Mouse (Mus musculus): ENCODE data around the gene Sptb. TPM values are rescaled to one million over a fixed set of nuclear protein-coding genes. Genes with fewer than 3 reads are reported as not detected.

The Sptb gene
- polyA plus RNA-seq, 1 experiment from 2014 or later: 2.5 TPM

- H3K4me3 ChIP-seq: peak overlapping the region; percentile 25
- ATAC-seq (ENCODE audit: low FRiP score): no peak
- H3K36me3 ChIP-seq: no peaks in the 10 kb centered on the region
- peak overlapping the region; percentile 51 for H3K4me2 ChIP-seq
- H3K27ac ChIP-seq: 0 out of 2 replicates have a peak overlapping the region, but pooled peaks have one; percentile 36
- WGBS: 6% methylated on average over 28 of the region's 28 CpGs
- peak overlapping the region; percentile 51; the same call in 1 of the 2 replicates for H3K9ac ChIP-seq
- no peaks in the 10 kb centered on the region for H3K9me3 ChIP-seq
- H3K27me3 ChIP-seq: peaks cover 41% of the 10 kb centered on the region
- H3K4me1 ChIP-seq (replicated peaks): peaks cover 21% of the 10 kb centered on the region
Observed at GRCm38 (mm10) chr12:76546383-76547276, 163.7 kb downstream of the Sptb start.

GRCm38 (mm10) chr12:76545786-76546370 lies 164.5 kb downstream of the Sptb start:
- H3K27ac ChIP-seq: no peak overlapping the region
- WGBS: 56% methylated on average over 15 of the region's 15 CpGs

GRCm38 (mm10) chr12:76541879-76542278 lies 168.5 kb downstream of the Sptb start:
- Histone ChIP-seq H3K9me3 (no peaks in the 10 kb centered on the region), H3K27ac (no peak overlapping the region), H3K27me3 (peaks cover 24% of the 10 kb centered on the region), H3K4me3 (no peak overlapping the region), H3K4me2 (no peak overlapping the region), H3K9ac (no peak overlapping the region), H3K36me3 (no peaks in the 10 kb centered on the region), H3K4me1 (replicated peaks) (peaks cover 7% of the 10 kb centered on the region)
- WGBS: 76% methylated on average over 6 of the region's 6 CpGs
- no peak for ATAC-seq (ENCODE audit: low FRiP score)

More at GRCm38 (mm10) chr12:76545786-76546370, 164.5 kb downstream of the Sptb start:
- H3K9me3 ChIP-seq: no peaks in the 10 kb centered on the region
- H3K4me3 ChIP-seq: no peak overlapping the region
- peaks cover 21% of the 10 kb centered on the region for H3K4me1 ChIP-seq (replicated peaks)
- no peak for ATAC-seq (ENCODE audit: low FRiP score)
- no peaks in the 10 kb centered on the region for H3K36me3 ChIP-seq
- no peak overlapping the region; the same call in 1 of the 2 replicates for H3K4me2 ChIP-seq
- no peak overlapping the region for H3K9ac ChIP-seq
- peaks cover 41% of the 10 kb centered on the region for H3K27me3 ChIP-seq

DNA sequence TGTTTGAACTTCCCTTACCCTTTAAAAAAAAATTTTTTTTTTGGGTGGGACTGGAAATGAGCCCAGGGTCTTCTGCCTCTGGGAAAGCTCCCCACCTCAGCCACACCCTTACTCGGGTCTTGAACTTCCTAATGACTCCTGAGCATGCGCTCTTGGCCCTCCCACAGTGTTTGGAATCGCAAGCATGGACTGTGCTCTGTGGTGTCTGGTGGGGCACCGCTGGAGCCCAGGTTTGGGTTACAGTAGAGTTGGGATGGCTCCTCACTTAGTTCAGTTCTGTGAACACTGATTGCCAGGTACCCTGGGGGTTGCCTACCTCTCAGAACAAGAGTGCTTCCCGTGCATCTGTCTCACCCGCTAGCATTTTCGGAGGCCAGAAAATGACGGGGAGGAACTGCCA lies 168.9 kb downstream of the Sptb start:
- H3K9me3 ChIP-seq: no peaks in the 10 kb centered on the region
- no peak overlapping the region for H3K27ac ChIP-seq
- no peak for ATAC-seq (ENCODE audit: low FRiP score)
- peaks cover 3% of the 10 kb centered on the region for H3K4me1 ChIP-seq (replicated peaks)
- H3K36me3 ChIP-seq: no peaks in the 10 kb centered on the region
- H3K4me2 ChIP-seq: no peak overlapping the region
- WGBS: 37% methylated on average over 8 of the region's 8 CpGs
- no peak overlapping the region for H3K9ac ChIP-seq
- H3K4me3 ChIP-seq: no peak overlapping the region
- H3K27me3 ChIP-seq: peaks cover 24% of the 10 kb centered on the region

GRCm38 (mm10) chr12:76540701-76541221 lies 169.6 kb downstream of the Sptb start:
- no peaks in the 10 kb centered on the region for H3K36me3 ChIP-seq
- no peak overlapping the region for H3K4me3 ChIP-seq
- no peaks in the 10 kb centered on the region for H3K4me1 ChIP-seq (replicated peaks)
- ATAC-seq (ENCODE audit: low FRiP score): no peak
- no peak overlapping the region for H3K9ac ChIP-seq
- no peaks in the 10 kb centered on the region for H3K9me3 ChIP-seq
- peaks cover 26% of the 10 kb centered on the region for H3K27me3 ChIP-seq
- 82% methylated on average over 10 of the region's 10 CpGs for WGBS
- H3K27ac ChIP-seq: no peak overlapping the region
- no peak overlapping the region for H3K4me2 ChIP-seq

GRCm38 (mm10) chr12:76540169-76540568 lies 170.2 kb downstream of the Sptb start:
- Histone ChIP-seq H3K9me3 (no peaks in the 10 kb centered on the region), H3K27me3 (peaks cover 26% of the 10 kb centered on the region), H3K4me2 (no peak overlapping the region), H3K27ac (no peak overlapping the region), H3K9ac (no peak overlapping the region), H3K36me3 (no peaks in the 10 kb centered on the region), H3K4me1 (replicated peaks) (no peaks in the 10 kb centered on the region), H3K4me3 (no peak overlapping the region)
- no peak for ATAC-seq (ENCODE audit: low FRiP score)
- 88% methylated on average over 3 of the region's 3 CpGs for WGBS

DNA sequence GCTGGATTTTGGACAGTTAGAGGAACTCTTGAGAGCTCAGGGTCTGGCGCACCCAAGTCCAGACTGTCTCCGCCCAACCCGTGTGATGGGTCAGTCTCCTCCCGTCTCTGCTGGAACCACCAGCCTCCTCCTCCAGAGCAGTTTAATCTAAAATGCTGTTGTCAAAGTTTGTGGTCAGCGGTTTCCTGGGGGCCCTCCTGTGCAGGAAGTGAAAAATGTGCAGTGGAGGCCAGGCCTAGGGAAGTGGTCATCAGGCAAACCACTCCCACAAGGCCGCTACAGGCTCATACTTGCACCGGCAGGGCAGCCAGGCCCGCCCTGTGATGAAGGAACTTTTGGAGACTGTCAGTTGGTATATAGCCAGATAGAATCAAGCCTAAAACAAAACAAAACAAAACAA lies 172.9 kb downstream of the Sptb start:
- no peak overlapping the region for H3K27ac ChIP-seq
- H3K9ac ChIP-seq: no peak overlapping the region
- no peaks in the 10 kb centered on the region for H3K36me3 ChIP-seq
- no peak overlapping the region for H3K4me3 ChIP-seq
- H3K4me2 ChIP-seq: no peak overlapping the region
- H3K27me3 ChIP-seq: peaks cover 49% of the 10 kb centered on the region
- WGBS: 90% methylated on average over 8 of the region's 8 CpGs
- H3K9me3 ChIP-seq: no peaks in the 10 kb centered on the region
- ATAC-seq (ENCODE audit: low FRiP score): no peak
- H3K4me1 ChIP-seq (replicated peaks): peaks cover 24% of the 10 kb centered on the region

DNA sequence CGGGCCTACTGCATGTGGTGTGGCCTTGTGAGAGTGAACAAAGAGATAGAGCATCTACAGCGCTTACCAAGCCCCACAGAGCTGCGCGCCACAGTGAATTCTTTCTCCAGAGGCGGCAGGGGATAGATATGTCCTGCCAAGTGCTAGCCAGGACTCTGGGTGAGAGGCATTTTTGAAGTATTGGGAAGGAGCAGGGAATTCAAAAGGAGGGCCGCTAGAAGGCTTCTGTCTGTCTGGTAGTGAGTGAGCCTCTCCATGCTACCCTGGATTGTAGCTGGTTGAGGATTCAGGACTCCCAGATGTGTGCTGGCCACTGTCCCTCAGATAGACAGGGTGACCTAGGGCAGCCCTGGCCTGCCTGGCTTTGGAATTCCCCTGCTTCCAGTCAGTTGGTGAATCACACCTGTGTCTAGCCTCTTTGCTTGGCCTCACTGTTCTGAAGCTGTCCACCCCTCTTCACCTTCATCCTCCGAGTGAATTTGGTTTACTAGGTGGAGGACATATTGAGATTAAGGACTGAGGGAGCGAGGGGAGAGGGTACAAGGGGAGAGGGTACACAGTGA lies 173.7 kb downstream of the Sptb start:
- no peaks in the 10 kb centered on the region for H3K9me3 ChIP-seq
- H3K4me1 ChIP-seq (replicated peaks): peaks cover 25% of the 10 kb centered on the region
- peaks cover 57% of the 10 kb centered on the region for H3K27me3 ChIP-seq
- 88% methylated on average over 8 of the region's 8 CpGs for WGBS
- no peak overlapping the region for H3K27ac ChIP-seq
- no peak overlapping the region for H3K4me3 ChIP-seq
- no peak for ATAC-seq (ENCODE audit: low FRiP score)
- H3K36me3 ChIP-seq: no peaks in the 10 kb centered on the region
- no peak overlapping the region for H3K9ac ChIP-seq
- no peak overlapping the region for H3K4me2 ChIP-seq

DNA sequence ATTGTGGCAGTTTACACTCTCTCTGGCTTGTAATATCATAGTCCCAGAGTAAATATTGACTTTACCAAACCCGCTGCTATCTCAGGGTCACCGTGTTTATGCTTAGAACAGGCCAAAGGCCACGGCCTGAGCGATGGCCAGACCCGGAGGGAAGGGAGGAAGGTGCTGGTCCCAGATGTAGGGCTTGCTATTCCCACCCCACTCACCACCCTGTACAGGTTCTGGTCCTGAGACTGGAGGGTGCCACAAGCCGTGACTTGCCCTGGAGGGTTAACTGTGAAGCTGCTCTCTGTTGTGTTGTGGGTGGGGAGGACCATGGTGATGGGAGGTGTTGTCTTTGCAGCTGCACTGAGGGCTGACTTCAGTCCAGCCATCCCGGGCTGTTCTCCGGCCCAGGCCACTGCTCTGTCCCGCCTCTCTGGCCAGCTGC lies 174.9 kb downstream of the Sptb start:
- ATAC-seq (ENCODE audit: low FRiP score): no peak
- Histone ChIP-seq H3K4me1 (replicated peaks) (peaks cover 25% of the 10 kb centered on the region), H3K9ac (no peak overlapping the region), H3K9me3 (no peaks in the 10 kb centered on the region), H3K27me3 (peaks cover 69% of the 10 kb centered on the region), H3K4me3 (no peak overlapping the region), H3K4me2 (0 out of 2 replicates have a peak overlapping the region, but pooled peaks have one; percentile 15), H3K36me3 (no peaks in the 10 kb centered on the region), H3K27ac (no peak overlapping the region)
- 43% methylated on average over 9 of the region's 9 CpGs for WGBS

GRCm38 (mm10) chr12:76534641-76535283 lies 175.6 kb downstream of the Sptb start:
- H3K36me3 ChIP-seq: no peaks in the 10 kb centered on the region
- peak overlapping the region; percentile 58 for H3K4me3 ChIP-seq
- no peak overlapping the region for H3K9ac ChIP-seq
- no peaks in the 10 kb centered on the region for H3K9me3 ChIP-seq
- no peak for ATAC-seq (ENCODE audit: low FRiP score)
- no peak overlapping the region for H3K27ac ChIP-seq
- H3K27me3 ChIP-seq: peaks cover 76% of the 10 kb centered on the region
- peak overlapping the region; percentile 97 for H3K4me2 ChIP-seq
- peaks cover 25% of the 10 kb centered on the region for H3K4me1 ChIP-seq (replicated peaks)
- WGBS: 30% methylated on average over 9 of the region's 9 CpGs

- peaks cover 25% of the 10 kb centered on the region for H3K4me1 ChIP-seq (replicated peaks)
- 3% methylated on average over 11 of the region's 11 CpGs for WGBS
- no peaks in the 10 kb centered on the region for H3K9me3 ChIP-seq
- peak overlapping the region; percentile 58 for H3K4me3 ChIP-seq
- H3K27me3 ChIP-seq: peaks cover 81% of the 10 kb centered on the region
- peak overlapping the region; percentile 97 for H3K4me2 ChIP-seq
- no peak overlapping the region for H3K27ac ChIP-seq
- no peak for ATAC-seq (ENCODE audit: low FRiP score)
- H3K36me3 ChIP-seq: no peaks in the 10 kb centered on the region
- H3K9ac ChIP-seq: peak overlapping the region; percentile 66; the same call in 1 of the 2 replicates
Observed at GRCm38 (mm10) chr12:76534233-76534632, 176.1 kb downstream of the Sptb start.
